Mouse (Mus musculus) heart, embryonic 13.5 days (tissue): ENCODE measurements around the gene Rhcg. TPM values are rescaled to one million over a fixed set of nuclear protein-coding genes. Genes with fewer than 3 reads are reported as not detected.

Experiments
- ATAC-seq: fragments of 200-750 bp; cut with Nextera tagmentation; 2 replicates; pipeline ENCODE4 v1.8.0; 2017; ENCODE audit warnings: moderate TSS enrichment; ENCODE audit not compliant: insufficient number of reproducible peaks, low FRiP score, low TSS enrichment; ENCODE audit errors: extremely low read depth
- H3K27ac ChIP-seq: fragments of 300-500 bp; sonication (generic); replicated peaks from 2 replicates; pipeline ENCODE4 v1.5.1; 2015; ENCODE audit warnings: moderate library complexity, mild to moderate bottlenecking, inconsistent platforms
- H3K27me3 ChIP-seq: fragments of 300-500 bp; sonication (generic); replicated peaks from 2 replicates; pipeline ENCODE4 v1.6.1; 2015; ENCODE audit warnings: mild to moderate bottlenecking, inconsistent platforms
- H3K36me3 ChIP-seq: fragments of 300-500 bp; sonication (generic); 2 replicates; pipeline ENCODE4 v1.6.1; 2015; ENCODE audit warnings: mild to moderate bottlenecking, inconsistent platforms
- H3K4me1 ChIP-seq: fragments of 300-500 bp; sonication (generic); 2 replicates; pipeline ENCODE4 v1.6.1; 2015; ENCODE audit warnings: inconsistent platforms
- H3K4me2 ChIP-seq: fragments of 300-500 bp; sonication (generic); 2 replicates; pipeline ENCODE4 v1.6.1; 2015; ENCODE audit warnings: inconsistent platforms, mild to moderate bottlenecking, moderate library complexity
- H3K4me3 ChIP-seq: fragments of 300-500 bp; sonication (generic); 2 replicates; pipeline ENCODE4 v1.5.1; 2015; ENCODE audit warnings: moderate library complexity, mild to moderate bottlenecking, inconsistent platforms
- H3K9ac ChIP-seq: fragments of 300-500 bp; sonication (generic); 2 replicates; pipeline ENCODE4 v1.6.1; 2015; ENCODE audit warnings: inconsistent platforms, mild to moderate bottlenecking, moderate library complexity
- H3K9me3 ChIP-seq: fragments of 300-500 bp; sonication (generic); 2 replicates; pipeline ENCODE4 v1.6.1; 2016; ENCODE audit warnings: inconsistent platforms
- WGBS: fragments of 180-500 bp; shearing (Covaris S2); methylation state at CpG from one replicate; pipeline ENCODE4 v1.1.7; 2015; ENCODE audit warnings: mixed read lengths; 5-methylcytosine and 5-hydroxymethylcytosine counted together
- polyA plus RNA-seq: library from polyadenylated mRNA; unstranded; fragments of >200 nt; fragmentation: Nextera tagmentation; extraction: Ambion mirVana; gene quantifications from 2 replicates; pipeline ENCODE4 v1.2.1, GENCODE M21; 2015

Rhcg gene
- 0.25 TPM in 1 of 2 replicates, not detected in the other for polyA plus RNA-seq

GRCm38 (mm10) chr7:79617418-79617817, at the start of gene Rhcg:
Rhcg (minus strand) TSS chr7:79617657.
- peaks cover 74% of the 10 kb centered on the region for H3K27me3 ChIP-seq

GRCm38 (mm10) chr7:79666690-79667089, 49.2 kb upstream of the Rhcg start:
- Histone ChIP-seq H3K36me3 (peaks cover 61% of the 10 kb centered on the region), H3K4me3 (no peak overlapping the region), H3K27me3 (no peaks in the 10 kb centered on the region), H3K27ac (no peak overlapping the region), H3K4me1 (peaks cover 19% of the 10 kb centered on the region), H3K4me2 (no peak overlapping the region), H3K9me3 (no peaks in the 10 kb centered on the region), H3K9ac (no peak overlapping the region)
- ATAC-seq = no peak

More at GRCm38 (mm10) chr7:79617418-79617817, at the start of gene Rhcg:
- no peak within 1 kb of the TSS for H3K27ac ChIP-seq
- H3K9me3 ChIP-seq = no peaks in the 10 kb centered on the region
- peak within 1 kb of the TSS; percentile 62 for H3K4me2 ChIP-seq
- H3K4me1 ChIP-seq = peaks cover 6% of the 10 kb centered on the region; the same call in 1 of the 2 replicates
- no peak within 1 kb of the TSS for H3K9ac ChIP-seq
- WGBS = 5% methylated on average over 33 of the region's 33 CpGs
- H3K36me3 ChIP-seq = no peaks in the 10 kb centered on the region
- peak within 1 kb of the TSS; percentile 37 for H3K4me3 ChIP-seq
- no peak for ATAC-seq

GRCm38 (mm10) chr7:79661253-79661890, 43.9 kb upstream of the Rhcg start:
- Histone ChIP-seq H3K27me3 (0 out of 2 replicates have a peak, but pooled peaks cover 4% of the 10 kb centered on the region), H3K4me2 (peak overlapping the region; percentile 97), H3K4me1 (peaks cover 33% of the 10 kb centered on the region), H3K4me3 (peak overlapping the region; percentile 98), H3K27ac (no peak overlapping the region), H3K9me3 (no peaks in the 10 kb centered on the region), H3K9ac (peak overlapping the region; percentile 89), H3K36me3 (peaks cover 12% of the 10 kb centered on the region)
- ATAC-seq = no peak
- 15% methylated on average over 5 of the region's 5 CpGs for WGBS

- under 1% methylated on average over 69 of the region's 73 CpGs for WGBS
- H3K4me2 ChIP-seq = peak overlapping the region; percentile 97
- no peaks in the 10 kb centered on the region for H3K9me3 ChIP-seq
- peak overlapping the region; percentile 98 for H3K4me3 ChIP-seq
- H3K27me3 ChIP-seq = 0 out of 2 replicates have a peak, but pooled peaks cover 4% of the 10 kb centered on the region
- ATAC-seq = no peak
- peaks cover 33% of the 10 kb centered on the region for H3K4me1 ChIP-seq
- no peak overlapping the region; the same call in 1 of the 2 replicates for H3K27ac ChIP-seq
- H3K36me3 ChIP-seq = peaks cover 4% of the 10 kb centered on the region
- H3K9ac ChIP-seq = peak overlapping the region; percentile 89
Observed at GRCm38 (mm10) chr7:79660291-79661150, 43.1 kb upstream of the Rhcg start.

GRCm38 (mm10) chr7:79659578-79660290, 42.3 kb upstream of the Rhcg start, which contains the start of gene Ticrr:
Ticrr (plus strand) TSS chr7:79660196.
- peaks cover 4% of the 10 kb centered on the region; the same call in 1 of the 2 replicates for H3K36me3 ChIP-seq
- ATAC-seq = peak; percentile 100
- H3K9ac ChIP-seq = peak within 1 kb of the TSS; percentile 89
- no peaks in the 10 kb centered on the region for H3K9me3 ChIP-seq
- 0 out of 2 replicates have a peak, but pooled peaks cover 4% of the 10 kb centered on the region for H3K27me3 ChIP-seq
- H3K4me1 ChIP-seq = peaks cover 33% of the 10 kb centered on the region
- H3K4me2 ChIP-seq = peak within 1 kb of the TSS; percentile 97
- H3K4me3 ChIP-seq = peak within 1 kb of the TSS; percentile 98
- WGBS = under 1% methylated on average over 39 of the region's 39 CpGs
- no peak within 1 kb of the TSS; the same call in 1 of the 2 replicates for H3K27ac ChIP-seq

- ATAC-seq = no peak
- no peak overlapping the region for H3K4me3 ChIP-seq
- H3K36me3 ChIP-seq = no peaks in the 10 kb centered on the region
- no peak overlapping the region for H3K27ac ChIP-seq
- H3K4me2 ChIP-seq = no peak overlapping the region
- WGBS = 65% methylated on average over 1 of the region's 1 CpGs
- H3K27me3 ChIP-seq = 0 out of 2 replicates have a peak, but pooled peaks cover 4% of the 10 kb centered on the region
- H3K4me1 ChIP-seq = peaks cover 6% of the 10 kb centered on the region
- no peak overlapping the region for H3K9ac ChIP-seq
- no peaks in the 10 kb centered on the region for H3K9me3 ChIP-seq
Observed at GRCm38 (mm10) chr7:79654586-79654985, 37.1 kb upstream of the Rhcg start.

GRCm38 (mm10) chr7:79654185-79654584, 36.7 kb upstream of the Rhcg start:
- H3K9me3 ChIP-seq = no peaks in the 10 kb centered on the region
- H3K27ac ChIP-seq = no peak overlapping the region
- no peak overlapping the region for H3K4me2 ChIP-seq
- H3K9ac ChIP-seq = no peak overlapping the region
- H3K36me3 ChIP-seq = no peaks in the 10 kb centered on the region
- WGBS = 68% methylated on average over 1 of the region's 1 CpGs
- 0 out of 2 replicates have a peak, but pooled peaks cover 4% of the 10 kb centered on the region for H3K27me3 ChIP-seq
- ATAC-seq = no peak
- H3K4me1 ChIP-seq = peaks cover 4% of the 10 kb centered on the region
- H3K4me3 ChIP-seq = no peak overlapping the region

GRCm38 (mm10) chr7:79649005-79649404, 31.5 kb upstream of the Rhcg start:
- Histone ChIP-seq H3K36me3 (no peaks in the 10 kb centered on the region), H3K9me3 (no peaks in the 10 kb centered on the region), H3K27ac (no peak overlapping the region), H3K27me3 (peaks cover 10% of the 10 kb centered on the region; the same call in 1 of the 2 replicates), H3K4me2 (no peak overlapping the region), H3K9ac (no peak overlapping the region), H3K4me1 (no peaks in the 10 kb centered on the region), H3K4me3 (no peak overlapping the region)
- ATAC-seq = no peak
- WGBS = 4% methylated on average over 3 of the region's 3 CpGs

GRCm38 (mm10) chr7:79647233-79647632, 29.8 kb upstream of the Rhcg start:
- WGBS = 62% methylated on average over 3 of the region's 3 CpGs
- no peak overlapping the region for H3K9ac ChIP-seq
- H3K36me3 ChIP-seq = no peaks in the 10 kb centered on the region
- ATAC-seq = no peak; the same call in 1 of the 2 replicates
- no peaks in the 10 kb centered on the region for H3K4me1 ChIP-seq
- H3K27me3 ChIP-seq = peaks cover 10% of the 10 kb centered on the region; the same call in 1 of the 2 replicates
- H3K27ac ChIP-seq = no peak overlapping the region
- H3K9me3 ChIP-seq = no peaks in the 10 kb centered on the region
- no peak overlapping the region for H3K4me2 ChIP-seq
- H3K4me3 ChIP-seq = no peak overlapping the region

GRCm38 (mm10) chr7:79631773-79632348, 14.4 kb upstream of the Rhcg start:
- H3K9ac ChIP-seq = no peak overlapping the region
- H3K27me3 ChIP-seq = peaks cover 50% of the 10 kb centered on the region
- ATAC-seq = no peak
- no peaks in the 10 kb centered on the region for H3K4me1 ChIP-seq
- no peak overlapping the region for H3K4me3 ChIP-seq
- H3K9me3 ChIP-seq = no peaks in the 10 kb centered on the region
- no peaks in the 10 kb centered on the region for H3K36me3 ChIP-seq
- no peak overlapping the region for H3K27ac ChIP-seq
- WGBS = 20% methylated on average over 13 of the region's 13 CpGs
- H3K4me2 ChIP-seq = no peak overlapping the region
